Mouse (Mus musculus): Measurements from ENCODE around the gene Olfr502.
"Not testable (repeated sequence)": the region's sequence is repeated elsewhere in the genome, so short reads cannot be mapped to it uniquely, and the experiment has no call there.

Olfr502 gene

GRCm38 (mm10) chr7:108524965-108525364 is at the start of gene Olfr502:
Gene Olfr502, minus strand, starts transcription at chr7:108525065.
- no peak for DNase-seq (ENCODE audit: low spot score)

DNA sequence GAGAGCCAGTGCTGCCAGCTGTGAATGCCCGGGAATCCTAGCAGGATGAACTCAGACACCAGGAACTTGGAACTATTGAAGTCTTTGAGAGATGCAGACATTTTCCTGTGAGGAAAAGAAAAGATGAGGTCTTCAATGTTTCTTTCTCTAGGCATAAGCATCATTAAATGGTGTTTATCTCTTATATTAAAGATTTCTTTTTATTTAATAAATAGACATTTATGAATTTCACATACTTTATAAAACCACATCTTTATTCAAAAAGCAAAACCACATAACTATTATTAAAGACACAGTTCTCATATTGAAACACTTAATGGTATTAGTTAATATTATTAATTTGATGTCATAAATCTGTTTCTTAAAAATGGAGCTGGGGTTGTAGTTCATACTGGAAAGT is 40.8 kb upstream of the Olfr502 start, which contains the start of gene Olfr504:
Gene Olfr504, minus strand, starts transcription at position 101 of the 400 bp plus-strand sequence.
- no peak for DNase-seq (ENCODE audit: low spot score)

- DNase-seq (ENCODE audit: low spot score), result not testable (repeated sequence)
Observed at GRCm38 (mm10) chr7:108544227-108544626, 19.4 kb upstream of the Olfr502 start, which contains the start of gene Olfr503. Gene Olfr503, plus strand, starts transcription at chr7:108544527.

DNA sequence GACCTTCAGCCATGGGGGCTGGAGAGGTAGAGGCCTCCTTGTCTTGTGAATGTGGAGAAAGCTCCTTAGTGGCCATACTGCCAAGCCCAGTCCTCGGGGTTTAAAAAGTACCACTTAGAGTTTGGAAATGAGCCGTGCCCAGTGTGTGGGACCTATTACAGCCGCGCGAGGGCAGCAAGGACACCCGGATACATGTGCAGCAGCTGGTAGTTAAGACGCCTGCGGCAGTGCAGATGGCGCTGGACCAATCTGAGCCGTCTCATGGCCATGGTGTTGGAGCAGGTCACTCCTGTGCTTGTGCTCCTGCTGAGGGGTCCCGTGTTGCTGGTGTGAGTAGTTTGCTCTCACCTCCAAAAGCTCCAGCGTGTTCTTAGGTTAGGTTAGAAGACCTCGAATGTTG is 17.6 kb upstream of the Olfr502 start:
- no peak for DNase-seq (ENCODE audit: low spot score)

Measured in layer of hippocampus, adult 9-10 months (tissue).